Mouse (Mus musculus) intestine, embryonic 14.5 days (tissue): ENCODE results near the gene Doc2a. TPM values are rescaled to one million over a fixed set of nuclear protein-coding genes. Genes with fewer than 3 reads are reported as not detected.
"Not testable (repeated sequence)": the region's sequence is repeated elsewhere in the genome, so short reads cannot be mapped to it uniquely, and the experiment has no call there.

Source experiments
- ATAC-seq: fragments of 200-750 bp; cut with Nextera tagmentation; replicated peaks from 2 replicates; pipeline ENCODE4 v1.8.0; 2017; ENCODE audit warnings: low read depth, moderate number of reproducible peaks, moderate TSS enrichment, moderate library complexity; ENCODE audit not compliant: low FRiP score, low TSS enrichment
- DNase-seq: peaks from one replicate; pipeline ENCODE4 v3.0.0-alpha.2; 2018; ENCODE audit warnings: low spot score
- H3K27ac ChIP-seq: fragments of 300-500 bp; sonication (generic); 2 replicates; pipeline ENCODE4 v1.5.1; 2014; ENCODE audit warnings: low read depth, mild to moderate bottlenecking, control low read depth
- H3K27me3 ChIP-seq: fragments of 300-500 bp; sonication (generic); replicated peaks from 2 replicates; pipeline ENCODE4 v1.6.1; 2014; ENCODE audit warnings: low read length, control low read depth; ENCODE audit not compliant: control insufficient read depth, insufficient read depth
- H3K36me3 ChIP-seq: fragments of 300-500 bp; sonication (generic); 2 replicates; pipeline ENCODE4 v1.6.1; 2014; ENCODE audit warnings: low read length, control low read depth; ENCODE audit not compliant: control insufficient read depth, insufficient read depth
- H3K4me1 ChIP-seq: fragments of 300-500 bp; sonication (generic); replicated peaks from 2 replicates; pipeline ENCODE4 v1.6.1; 2014; ENCODE audit warnings: low read length, control low read depth, mixed read lengths; ENCODE audit not compliant: control insufficient read depth, insufficient read depth
- H3K4me2 ChIP-seq: fragments of 300-500 bp; sonication (generic); 2 replicates; pipeline ENCODE4 v1.6.1; 2014; ENCODE audit warnings: low read length
- H3K4me3 ChIP-seq: fragments of 300-500 bp; sonication (generic); 2 replicates; pipeline ENCODE4 v1.5.1; 2014; ENCODE audit warnings: low read depth, low read length, control low read depth, mixed read lengths
- H3K9ac ChIP-seq: fragments of 300-500 bp; sonication (generic); 2 replicates; pipeline ENCODE4 v1.6.1; 2014; ENCODE audit warnings: mild to moderate bottlenecking, low read length
- H3K9me3 ChIP-seq: fragments of 300-500 bp; sonication (generic); 2 replicates; pipeline ENCODE4 v1.6.1; 2016; ENCODE audit warnings: low read length, control low read depth; ENCODE audit not compliant: control insufficient read depth
- WGBS: fragments of 180-500 bp; shearing (Covaris S2); extraction: QIAGEN DNeasy Blood & Tissue Kit; methylation state at CpG from one replicate; pipeline ENCODE4 v1.1.7; 2014; 5-methylcytosine and 5-hydroxymethylcytosine counted together
- polyA plus RNA-seq: library from polyadenylated mRNA; unstranded; fragments of >200 nt; fragmentation: Nextera tagmentation; extraction: Ambion mirVana; gene quantifications from 2 replicates; pipeline ENCODE4 v1.2.1, GENCODE M21; 2014

The Doc2a gene
- polyA plus RNA-seq, 1 experiment from 2014 or later = 1.2 TPM

- Histone ChIP-seq H3K27ac (no peak overlapping the region), H3K9me3 (no peaks in the 10 kb centered on the region), H3K4me3 (no peak overlapping the region), H3K9ac (no peak overlapping the region), H3K4me2 (no peak overlapping the region), H3K4me1 (no peaks in the 10 kb centered on the region; the same call in 1 of the 2 replicates), H3K36me3 (peaks cover 10% of the 10 kb centered on the region; the same call in 1 of the 2 replicates), H3K27me3 (no peaks in the 10 kb centered on the region)
- no peak for ATAC-seq
- no peak for DNase-seq
- WGBS = 44% methylated on average over 7 of the region's 7 CpGs
Observed at GRCm38 (mm10) chr7:126888852-126889251, 41.6 kb downstream of the Doc2a start.

GRCm38 (mm10) chr7:126896912-126897311 lies 49.7 kb downstream of the Doc2a start:
- DNase-seq (no peak), ATAC-seq (no peak)
- Histone ChIP-seq H3K4me1 (peaks cover 9% of the 10 kb centered on the region; the same call in 1 of the 2 replicates), H3K9me3 (no peaks in the 10 kb centered on the region), H3K27me3 (no peaks in the 10 kb centered on the region), H3K27ac (no peak overlapping the region), H3K36me3 (no peaks in the 10 kb centered on the region), H3K4me3 (no peak overlapping the region), H3K4me2 (no peak overlapping the region), H3K9ac (no peak overlapping the region)
- 86% methylated on average over 5 of the region's 5 CpGs for whole genome bisulfite sequencing

- Histone ChIP-seq H3K9ac (peak overlapping the region; percentile 78), H3K4me3 (peak overlapping the region; percentile 67), H3K27me3 (no peaks in the 10 kb centered on the region), H3K36me3 (no peaks in the 10 kb centered on the region), H3K9me3 (no peaks in the 10 kb centered on the region), H3K4me1 (peaks cover 9% of the 10 kb centered on the region; the same call in 1 of the 2 replicates), H3K4me2 (peak overlapping the region; percentile 69), H3K27ac (peak overlapping the region; percentile 62)
- 22% methylated on average over 16 of the region's 16 CpGs for WGBS
- peak; percentile 54 for ATAC-seq
- DNase-seq = no peak
Observed at GRCm38 (mm10) chr7:126897390-126898101, 50.3 kb downstream of the Doc2a start.

GRCm38 (mm10) chr7:126898102-126898990 lies 51.1 kb downstream of the Doc2a start:
- H3K4me2 ChIP-seq = peak overlapping the region; percentile 69
- no peaks in the 10 kb centered on the region for H3K36me3 ChIP-seq
- H3K9me3 ChIP-seq = no peaks in the 10 kb centered on the region
- H3K27ac ChIP-seq = peak overlapping the region; percentile 62
- H3K4me1 ChIP-seq = peaks cover 9% of the 10 kb centered on the region; the same call in 1 of the 2 replicates
- WGBS = 11% methylated on average over 37 of the region's 37 CpGs
- H3K27me3 ChIP-seq = no peaks in the 10 kb centered on the region
- ATAC-seq = peak; percentile 95
- peak overlapping the region; percentile 67 for H3K4me3 ChIP-seq
- peak overlapping the region; percentile 78 for H3K9ac ChIP-seq
- DNase-seq = peak; percentile 98

GRCm38 (mm10) chr7:126899781-126900180 lies 52.6 kb downstream of the Doc2a start:
- H3K27ac ChIP-seq, H3K4me2 ChIP-seq, ATAC-seq, H3K4me1 ChIP-seq, H3K9me3 ChIP-seq, H3K4me3 ChIP-seq, H3K9ac ChIP-seq, DNase-seq, H3K27me3 ChIP-seq, H3K36me3 ChIP-seq: not testable (repeated sequence)
- WGBS = 95% methylated on average over 6 of the region's 9 CpGs

Other genes with a start within 250 kb of the Doc2a start
- 6.6 and 27.3 TPM in 2 replicates for gene Nupr1, start 216.6 kb upstream of the Doc2a start, polyA plus RNA-seq
- 53.4 and 64.5 TPM in 2 replicates for gene Sgf29, start 198.1 kb upstream of the Doc2a start, polyA plus RNA-seq
- 3.5 and 3.8 TPM in 2 replicates for gene Sult1a1, start 171.0 kb upstream of the Doc2a start, polyA plus RNA-seq
- gene Bola2, start 152.0 kb upstream of the Doc2a start, polyA plus RNA-seq = 140 and 159 TPM in 2 replicates
- 7.1 and 8.4 TPM in 2 replicates for gene Slx1b, start 151.6 kb upstream of the Doc2a start, polyA plus RNA-seq
- 35.1 and 35.9 TPM in 2 replicates for gene Coro1a, start 139.6 kb upstream of the Doc2a start, polyA plus RNA-seq
- gene Mapk3, start 87.8 kb upstream of the Doc2a start, polyA plus RNA-seq = 101 and 104 TPM in 2 replicates
- gene Gdpd3, start 81.1 kb upstream of the Doc2a start, polyA plus RNA-seq = 3.6 and 3.9 TPM in 2 replicates
- gene Ypel3, start 70.5 kb upstream of the Doc2a start, polyA plus RNA-seq = 105 and 106 TPM in 2 replicates
- gene Tbx6, start 65.9 kb upstream of the Doc2a start, polyA plus RNA-seq = 0.36 and 0.47 TPM in 2 replicates
- 277 and 280 TPM in 2 replicates for gene Ppp4c, start 54.9 kb upstream of the Doc2a start, polyA plus RNA-seq
- 1.5 and 1.8 TPM in 2 replicates for gene Fam57b, start 49.7 kb upstream of the Doc2a start, polyA plus RNA-seq
- gene 4930451I11Rik, start 15.8 kb upstream of the Doc2a start, polyA plus RNA-seq = not detected in 2 replicates
- 19.0 and 19.5 TPM in 2 replicates for gene Hirip3, start 14.6 kb downstream of the Doc2a start, polyA plus RNA-seq
- gene Ino80e, start 15.0 kb downstream of the Doc2a start, polyA plus RNA-seq = 82.6 and 84.6 TPM in 2 replicates
- 26.6 and 29.7 TPM in 2 replicates for gene Taok2, start 37.3 kb downstream of the Doc2a start, polyA plus RNA-seq
- gene Tmem219, start 75.5 kb downstream of the Doc2a start, polyA plus RNA-seq = 29.5 and 31.7 TPM in 2 replicates
- 13.1 TPM in 2 replicates for gene Kctd13, start 81.5 kb downstream of the Doc2a start, polyA plus RNA-seq
- 0.39 and 0.65 TPM in 2 replicates for gene Asphd1, start 102.2 kb downstream of the Doc2a start, polyA plus RNA-seq
- gene Sez6l2, start 103.1 kb downstream of the Doc2a start, polyA plus RNA-seq = 3.2 and 3.8 TPM in 2 replicates
- 105 and 109 TPM in 2 replicates for gene Cdipt, start 128.5 kb downstream of the Doc2a start, polyA plus RNA-seq
- 2.2 and 2.5 TPM in 2 replicates for gene Cdiptos, start 128.7 kb downstream of the Doc2a start, polyA plus RNA-seq
- 27.4 and 29.6 TPM in 2 replicates for gene Mvp, start 167.2 kb downstream of the Doc2a start, polyA plus RNA-seq
- 0.45 and 0.86 TPM in 2 replicates for gene Pagr1b, start 169.1 kb downstream of the Doc2a start, polyA plus RNA-seq
- gene Pagr1a, start 169.9 kb downstream of the Doc2a start, polyA plus RNA-seq = 43.9 and 47.7 TPM in 2 replicates
- gene Gm42742, start 173.7 kb downstream of the Doc2a start, polyA plus RNA-seq = 41.8 and 46.3 TPM in 2 replicates
- gene Prrt2, start 173.8 kb downstream of the Doc2a start, polyA plus RNA-seq = 9.2 and 9.5 TPM in 2 replicates
- gene Maz, start 179.6 kb downstream of the Doc2a start, polyA plus RNA-seq = 55.1 and 61.9 TPM in 2 replicates
- gene Kif22, start 195.1 kb downstream of the Doc2a start, polyA plus RNA-seq = 115 and 129 TPM in 2 replicates
- 0.30 TPM in 1 of 2 replicates, not detected in the other for gene Zg16, start 239.9 kb downstream of the Doc2a start, polyA plus RNA-seq
- 2.6 and 3.9 TPM in 2 replicates for gene AI467606, start 243.9 kb downstream of the Doc2a start, polyA plus RNA-seq